Mouse (Mus musculus): ENCODE data around the gene Osbpl10. TPM values are rescaled to one million over a fixed set of nuclear protein-coding genes. Genes with fewer than 3 reads are reported as not detected.

The Osbpl10 gene
- total RNA-seq, 2 experiments from 2014 or later = 56.5 to 57.6 TPM

Other genes with a start within 250 kb of the Osbpl10 start
- gene Cmtm6, start 247.5 kb upstream of the Osbpl10 start, total RNA-seq (2021) = 10 to 100 TPM; 24.8 to 25.1 TPM
- gene Cmtm7, start 196.7 kb upstream of the Osbpl10 start, total RNA-seq (2021) = 1 to 10 TPM; 5.1 to 5.9 TPM
- 1 to 10 TPM; 1.6 to 2.3 TPM for gene Cmtm8, start 134.4 kb upstream of the Osbpl10 start, total RNA-seq (2021)
- gene Gpd1l, start 44.6 kb upstream of the Osbpl10 start, total RNA-seq (2021) = 10 to 100 TPM; 96.1 to 96.2 TPM
- 10 to 100 TPM; 16.5 to 29.7 TPM for gene Rps27rt, start 4.2 kb downstream of the Osbpl10 start, total RNA-seq (2021)